Mouse (Mus musculus) midbrain, embryonic 12.5 days (tissue): ENCODE data around the gene Nav1. TPM values are rescaled to one million over a fixed set of nuclear protein-coding genes. Genes with fewer than 3 reads are reported as not detected.

Source experiments
- ATAC-seq: fragments of 200-750 bp; cut with Nextera tagmentation; 2 replicates; pipeline ENCODE4 v1.8.0; 2017; ENCODE audit warnings: low read depth, moderate TSS enrichment, moderate library complexity; ENCODE audit not compliant: low FRiP score
- H3K27ac ChIP-seq: fragments of 300-500 bp; sonication (generic); replicated peaks from 2 replicates; pipeline ENCODE4 v1.5.1; 2016; ENCODE audit warnings: mild to moderate bottlenecking
- H3K27me3 ChIP-seq: fragments of 300-500 bp; sonication (generic); 2 replicates; pipeline ENCODE4 v1.6.1; 2016; ENCODE audit warnings: mild to moderate bottlenecking
- H3K36me3 ChIP-seq: fragments of 300-500 bp; sonication (generic); 2 replicates; pipeline ENCODE4 v1.6.1; 2016
- H3K4me1 ChIP-seq: fragments of 300-500 bp; sonication (generic); 2 replicates; pipeline ENCODE4 v1.6.1; 2016
- H3K4me2 ChIP-seq: fragments of 300-500 bp; sonication (generic); replicated peaks from 2 replicates; pipeline ENCODE4 v1.6.1; 2016; ENCODE audit warnings: mild to moderate bottlenecking, moderate library complexity
- H3K4me3 ChIP-seq: fragments of 300-500 bp; sonication (generic); 2 replicates; pipeline ENCODE4 v1.5.1; 2016; ENCODE audit warnings: mild to moderate bottlenecking
- H3K9ac ChIP-seq: fragments of 300-500 bp; sonication (generic); replicated peaks from 2 replicates; pipeline ENCODE4 v1.6.1; 2016; ENCODE audit warnings: mild to moderate bottlenecking, moderate library complexity
- H3K9me3 ChIP-seq: fragments of 300-500 bp; sonication (generic); 2 replicates; pipeline ENCODE4 v1.6.1; 2016; ENCODE audit warnings: mild to moderate bottlenecking
- WGBS: fragments of 180-500 bp; shearing (Covaris S2); methylation state at CpG from one replicate; pipeline ENCODE4 v1.1.7; 2016; 5-methylcytosine and 5-hydroxymethylcytosine counted together
- polyA plus RNA-seq: library from polyadenylated mRNA; unstranded; fragments of >200 nt; fragmentation: Nextera tagmentation; extraction: Ambion mirVana; gene quantifications from 2 replicates; pipeline ENCODE4 v1.2.1, GENCODE M21; 2016

The Nav1 gene
- polyA plus RNA-seq, 1 experiment from 2014 or later: 25.6 TPM

- Histone ChIP-seq H3K9ac (no peak overlapping the region), H3K27ac (no peak overlapping the region), H3K27me3 (no peaks in the 10 kb centered on the region), H3K9me3 (no peaks in the 10 kb centered on the region), H3K36me3 (0 out of 2 replicates have a peak, but pooled peaks cover 3% of the 10 kb centered on the region), H3K4me2 (no peak overlapping the region), H3K4me3 (no peak overlapping the region), H3K4me1 (peaks cover 51% of the 10 kb centered on the region)
- WGBS: 91% methylated on average over 1 of the region's 1 CpGs
- ATAC-seq: no peak
Measured at GRCm38 (mm10) chr1:135575393-135575792, 31.7 kb downstream of the Nav1 start.

- H3K36me3 ChIP-seq: 0 out of 2 replicates have a peak, but pooled peaks cover 3% of the 10 kb centered on the region
- H3K4me1 ChIP-seq: peaks cover 44% of the 10 kb centered on the region
- H3K9me3 ChIP-seq: no peaks in the 10 kb centered on the region
- no peak overlapping the region for H3K27ac ChIP-seq
- WGBS: 78% methylated on average over 4 of the region's 4 CpGs
- H3K4me2 ChIP-seq: no peak overlapping the region
- no peak overlapping the region for H3K9ac ChIP-seq
- no peak overlapping the region for H3K4me3 ChIP-seq
- H3K27me3 ChIP-seq: no peaks in the 10 kb centered on the region
- ATAC-seq: no peak
Measured at GRCm38 (mm10) chr1:135574451-135575208, 32.5 kb downstream of the Nav1 start.

- Histone ChIP-seq H3K9ac (no peak overlapping the region), H3K36me3 (0 out of 2 replicates have a peak, but pooled peaks cover 3% of the 10 kb centered on the region), H3K27me3 (no peaks in the 10 kb centered on the region), H3K4me1 (peaks cover 26% of the 10 kb centered on the region), H3K4me2 (no peak overlapping the region), H3K27ac (peak overlapping the region; percentile 42; the same call in 1 of the 2 replicates), H3K9me3 (no peaks in the 10 kb centered on the region), H3K4me3 (no peak overlapping the region)
- WGBS: 24% methylated on average over 4 of the region's 4 CpGs
- no peak for ATAC-seq
Measured at GRCm38 (mm10) chr1:135572139-135572892, 34.8 kb downstream of the Nav1 start.

GRCm38 (mm10) chr1:135568087-135568486 lies 39.0 kb downstream of the Nav1 start:
- 0 out of 2 replicates have a peak, but pooled peaks cover 3% of the 10 kb centered on the region for H3K36me3 ChIP-seq
- no peaks in the 10 kb centered on the region for H3K9me3 ChIP-seq
- H3K4me3 ChIP-seq: no peak overlapping the region
- no peak for ATAC-seq
- WGBS: 87% methylated on average over 8 of the region's 8 CpGs
- H3K27ac ChIP-seq: no peak overlapping the region
- H3K27me3 ChIP-seq: no peaks in the 10 kb centered on the region
- H3K4me1 ChIP-seq: peaks cover 39% of the 10 kb centered on the region
- H3K9ac ChIP-seq: no peak overlapping the region
- no peak overlapping the region for H3K4me2 ChIP-seq

GRCm38 (mm10) chr1:135566611-135567010 lies 40.5 kb downstream of the Nav1 start:
- no peak overlapping the region for H3K9ac ChIP-seq
- H3K9me3 ChIP-seq: no peaks in the 10 kb centered on the region
- no peaks in the 10 kb centered on the region for H3K27me3 ChIP-seq
- 88% methylated on average over 7 of the region's 7 CpGs for WGBS
- ATAC-seq: no peak
- 0 out of 2 replicates have a peak, but pooled peaks cover 3% of the 10 kb centered on the region for H3K36me3 ChIP-seq
- H3K4me2 ChIP-seq: no peak overlapping the region
- H3K27ac ChIP-seq: no peak overlapping the region
- no peak overlapping the region for H3K4me3 ChIP-seq
- H3K4me1 ChIP-seq: peaks cover 44% of the 10 kb centered on the region

- H3K9ac ChIP-seq: peak overlapping the region; percentile 4; the same call in 1 of the 2 replicates
- H3K4me3 ChIP-seq: no peak overlapping the region
- H3K9me3 ChIP-seq: no peaks in the 10 kb centered on the region
- no peak for ATAC-seq
- peaks cover 52% of the 10 kb centered on the region for H3K4me1 ChIP-seq
- peak overlapping the region; percentile 79 for H3K27ac ChIP-seq
- H3K36me3 ChIP-seq: no peaks in the 10 kb centered on the region
- no peaks in the 10 kb centered on the region for H3K27me3 ChIP-seq
- no peak overlapping the region for H3K4me2 ChIP-seq
- 83% methylated on average over 5 of the region's 5 CpGs for WGBS
Measured at GRCm38 (mm10) chr1:135565775-135566174, 41.3 kb downstream of the Nav1 start.

GRCm38 (mm10) chr1:135564660-135565519 lies 42.2 kb downstream of the Nav1 start:
- Histone ChIP-seq H3K4me2 (0 out of 2 replicates have a peak overlapping the region, but pooled peaks have one; percentile 7), H3K9me3 (no peaks in the 10 kb centered on the region), H3K9ac (peak overlapping the region; percentile 37; the same call in 1 of the 2 replicates), H3K4me3 (no peak overlapping the region), H3K4me1 (peaks cover 59% of the 10 kb centered on the region), H3K36me3 (no peaks in the 10 kb centered on the region), H3K27ac (peak overlapping the region; percentile 79), H3K27me3 (no peaks in the 10 kb centered on the region)
- 27% methylated on average over 10 of the region's 10 CpGs for WGBS
- ATAC-seq: peak; percentile 52

- H3K27ac ChIP-seq: no peak overlapping the region
- no peak overlapping the region for H3K4me2 ChIP-seq
- 47% methylated on average over 9 of the region's 9 CpGs for WGBS
- H3K9ac ChIP-seq: no peak overlapping the region
- H3K4me1 ChIP-seq: peaks cover 56% of the 10 kb centered on the region
- no peaks in the 10 kb centered on the region for H3K27me3 ChIP-seq
- peak; percentile 64 for ATAC-seq
- H3K4me3 ChIP-seq: no peak overlapping the region
- H3K36me3 ChIP-seq: no peaks in the 10 kb centered on the region
- no peaks in the 10 kb centered on the region for H3K9me3 ChIP-seq
Measured at GRCm38 (mm10) chr1:135563781-135564414, 43.2 kb downstream of the Nav1 start.

GRCm38 (mm10) chr1:135562982-135563650 lies 44.0 kb downstream of the Nav1 start:
- no peaks in the 10 kb centered on the region for H3K27me3 ChIP-seq
- no peak overlapping the region for H3K9ac ChIP-seq
- no peaks in the 10 kb centered on the region for H3K9me3 ChIP-seq
- 70% methylated on average over 8 of the region's 8 CpGs for WGBS
- no peak overlapping the region for H3K4me3 ChIP-seq
- no peak overlapping the region for H3K27ac ChIP-seq
- H3K4me2 ChIP-seq: no peak overlapping the region
- H3K4me1 ChIP-seq: peaks cover 59% of the 10 kb centered on the region
- no peaks in the 10 kb centered on the region for H3K36me3 ChIP-seq
- no peak for ATAC-seq

GRCm38 (mm10) chr1:135562115-135562514 lies 45.0 kb downstream of the Nav1 start:
- no peak overlapping the region for H3K27ac ChIP-seq
- H3K27me3 ChIP-seq: no peaks in the 10 kb centered on the region
- H3K9me3 ChIP-seq: no peaks in the 10 kb centered on the region
- ATAC-seq: no peak
- H3K4me1 ChIP-seq: peaks cover 61% of the 10 kb centered on the region
- H3K4me2 ChIP-seq: no peak overlapping the region
- 33% methylated on average over 4 of the region's 4 CpGs for WGBS
- H3K9ac ChIP-seq: no peak overlapping the region
- no peaks in the 10 kb centered on the region for H3K36me3 ChIP-seq
- H3K4me3 ChIP-seq: no peak overlapping the region

GRCm38 (mm10) chr1:135561282-135561681 lies 45.8 kb downstream of the Nav1 start:
- peaks cover 70% of the 10 kb centered on the region for H3K4me1 ChIP-seq
- 25% methylated on average over 6 of the region's 6 CpGs for WGBS
- H3K27me3 ChIP-seq: no peaks in the 10 kb centered on the region
- no peak for ATAC-seq
- no peaks in the 10 kb centered on the region for H3K9me3 ChIP-seq
- no peak overlapping the region for H3K9ac ChIP-seq
- no peak overlapping the region for H3K4me2 ChIP-seq
- H3K27ac ChIP-seq: no peak overlapping the region
- H3K36me3 ChIP-seq: no peaks in the 10 kb centered on the region
- H3K4me3 ChIP-seq: no peak overlapping the region
